Mouse (Mus musculus) cerebellum, adult 9-11 months (tissue): ENCODE data around the gene 2810004N23Rik.
A peak's percentile ranks its signal among the peaks of the same experiment; 100 is the strongest.

Experiments used
- DNase-seq: peaks from one replicate; pipeline ENCODE4 v3.0.0; 2022

Gene 2810004N23Rik

DNA sequence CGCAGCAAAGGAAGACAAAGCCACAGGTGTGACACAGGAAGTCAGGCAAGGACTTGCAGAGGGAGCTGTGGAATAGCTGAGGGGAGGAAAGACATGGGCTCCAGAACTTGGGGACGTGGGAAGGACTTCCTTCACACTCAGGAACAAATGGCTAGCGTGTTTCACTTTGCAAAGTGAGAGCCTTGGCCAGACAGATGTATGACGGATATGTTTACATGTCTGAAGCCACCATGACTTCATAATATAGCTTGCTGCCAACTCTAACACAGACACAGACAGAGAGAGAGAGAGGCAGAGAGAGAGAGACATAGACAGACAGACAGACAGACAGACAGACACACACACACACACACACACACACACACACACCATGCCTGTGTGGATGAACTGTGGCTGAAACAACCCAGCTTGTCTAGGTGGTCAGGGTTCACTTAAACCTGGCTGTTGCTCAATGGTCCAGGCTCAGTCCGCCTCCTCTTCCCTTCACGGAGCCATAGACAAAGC lies 43.3 kb downstream of the 2810004N23Rik start:
- DNase-seq, result no peak

DNA sequence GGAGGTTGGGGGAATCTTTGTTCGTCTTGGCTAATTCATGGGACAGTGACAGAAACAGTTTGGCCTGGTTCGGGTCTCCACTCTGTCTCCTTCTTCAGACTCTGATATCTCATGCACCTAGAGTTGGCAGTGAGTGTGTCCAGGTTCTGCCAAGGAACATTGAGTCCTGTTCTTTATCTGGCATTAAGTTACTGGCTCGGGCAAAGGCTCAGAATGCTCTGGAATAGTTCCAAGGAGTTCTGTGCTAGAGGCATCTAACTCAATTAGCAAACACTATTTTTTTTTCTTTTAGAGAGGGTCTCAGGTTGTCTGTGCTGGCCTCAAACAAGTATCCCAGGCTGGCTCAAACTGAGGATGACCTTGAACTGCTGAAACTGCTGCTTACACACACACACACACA lies 45.6 kb downstream of the 2810004N23Rik start:
- no peak for DNase-seq

DNA sequence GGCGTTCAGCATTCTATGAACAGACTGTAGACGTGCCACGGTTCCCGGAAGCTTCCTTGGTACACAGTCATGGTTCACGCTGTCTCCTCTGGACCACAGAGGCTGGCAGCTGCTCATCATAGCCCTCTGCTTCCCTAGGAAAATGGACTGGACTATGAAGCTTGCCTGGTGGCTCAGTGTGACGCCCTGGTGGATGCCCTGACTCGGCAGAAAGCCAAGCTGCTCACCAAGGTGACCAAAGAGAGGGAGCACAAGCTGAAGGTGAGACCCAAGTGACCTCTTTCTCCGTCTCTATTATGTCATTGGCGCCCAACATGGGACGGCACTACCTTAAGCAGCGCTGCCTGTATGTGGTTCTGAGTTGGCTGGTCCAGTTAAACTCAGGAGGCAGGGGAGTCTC lies 46.1 kb downstream of the 2810004N23Rik start:
- DNase-seq, result no peak

DNA sequence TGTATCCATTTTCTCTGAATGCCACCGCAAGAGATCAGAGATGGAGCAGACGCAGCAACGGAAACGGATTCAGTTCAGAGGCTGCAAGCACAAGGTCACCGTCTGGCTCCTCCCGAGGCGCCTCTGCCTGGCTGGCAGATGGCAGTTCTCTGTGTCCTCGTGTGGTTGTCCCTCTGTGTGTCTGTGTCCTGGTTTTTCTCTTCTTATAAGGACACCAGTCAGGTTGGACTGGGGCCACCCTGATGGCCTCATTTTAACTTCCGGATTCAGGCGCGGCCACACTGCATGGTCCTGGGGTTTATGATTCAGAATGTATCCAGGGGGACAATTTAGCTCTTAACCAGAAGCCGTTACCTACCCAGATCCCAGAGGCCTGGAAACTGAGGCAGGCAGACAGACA lies 47.0 kb downstream of the 2810004N23Rik start:
- DNase-seq, result peak; percentile 71

DNA sequence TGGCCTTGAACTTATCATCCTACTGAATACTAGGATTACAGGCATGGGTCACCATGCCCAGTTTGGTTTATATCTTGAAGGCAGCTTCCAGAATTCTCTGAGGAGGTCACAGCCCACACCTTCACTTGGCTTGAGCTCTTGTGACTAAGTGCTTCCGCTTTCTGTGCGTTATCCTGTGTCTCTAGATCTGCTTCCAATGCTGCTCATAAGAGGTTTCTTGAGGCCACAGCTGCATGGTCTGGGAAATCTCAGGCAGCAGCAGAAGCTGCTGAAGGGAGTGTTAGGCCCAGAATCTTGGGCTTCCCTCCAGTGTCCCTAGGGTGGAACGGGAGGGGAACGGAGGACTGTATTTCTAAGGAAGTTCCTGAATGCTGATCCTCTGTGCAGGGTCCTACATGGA lies 49.6 kb downstream of the 2810004N23Rik start:
- DNase-seq, result no peak

DNA sequence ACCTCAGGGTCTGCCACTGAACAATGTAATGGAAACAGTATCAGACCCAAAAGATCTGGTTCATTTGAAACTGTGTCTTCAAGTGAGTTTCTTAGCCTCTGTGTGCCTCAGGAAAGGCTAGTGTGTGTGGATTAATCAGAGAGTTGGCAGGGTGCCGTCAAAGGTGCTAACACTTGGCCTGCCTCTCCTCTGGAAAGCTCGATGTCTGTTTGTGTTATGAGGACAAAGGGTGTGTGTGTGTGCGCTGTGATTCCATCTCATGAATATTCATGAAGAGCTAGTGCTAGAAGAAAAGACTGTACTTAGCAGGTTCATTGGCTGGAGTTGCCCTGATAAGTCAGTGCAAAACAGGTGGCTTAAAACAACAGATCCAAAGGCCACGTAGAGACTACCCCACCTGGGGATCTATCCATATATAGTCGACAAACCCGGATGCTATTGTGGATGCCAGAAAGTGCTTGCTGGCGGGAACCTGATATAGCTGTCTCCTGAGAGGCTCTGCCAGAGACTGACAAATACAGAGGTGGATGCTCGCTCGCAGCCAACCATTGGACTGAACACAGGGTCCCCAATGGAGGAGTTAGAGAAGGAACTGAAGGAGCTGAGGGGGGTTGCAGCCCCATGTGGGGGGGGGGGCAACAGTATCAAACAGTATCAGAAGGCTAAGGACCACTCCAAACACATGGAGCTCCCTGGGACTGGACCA lies 52.1 kb downstream of the 2810004N23Rik start:
- DNase-seq, result no peak

DNA sequence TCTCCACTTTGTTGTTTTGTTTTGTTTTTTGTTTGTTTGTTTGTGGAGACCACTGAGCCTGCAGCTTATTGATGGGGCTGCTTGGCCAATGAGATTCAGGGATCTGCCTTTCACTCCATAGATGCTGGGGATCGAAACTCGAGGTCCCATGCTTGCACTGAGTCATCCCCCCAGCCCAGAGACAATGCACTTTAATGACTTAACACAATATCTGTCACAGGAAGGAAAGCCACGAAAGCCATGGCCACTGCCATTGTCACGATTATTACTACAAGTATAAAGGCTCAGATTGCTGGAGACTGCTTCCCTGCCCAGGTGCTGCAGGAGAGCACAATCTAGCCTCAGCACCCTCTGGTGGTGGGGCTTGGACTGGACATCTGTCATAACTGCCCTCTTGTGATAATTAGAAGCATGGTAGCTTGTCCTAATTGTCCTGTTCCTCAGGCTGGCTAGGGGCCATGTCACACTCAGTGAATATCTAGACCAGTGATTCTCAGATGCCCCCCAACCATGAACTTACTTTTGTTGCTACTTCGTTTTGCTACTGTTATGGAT lies 52.8 kb downstream of the 2810004N23Rik start:
- DNase-seq, result peak; percentile 44

DNA sequence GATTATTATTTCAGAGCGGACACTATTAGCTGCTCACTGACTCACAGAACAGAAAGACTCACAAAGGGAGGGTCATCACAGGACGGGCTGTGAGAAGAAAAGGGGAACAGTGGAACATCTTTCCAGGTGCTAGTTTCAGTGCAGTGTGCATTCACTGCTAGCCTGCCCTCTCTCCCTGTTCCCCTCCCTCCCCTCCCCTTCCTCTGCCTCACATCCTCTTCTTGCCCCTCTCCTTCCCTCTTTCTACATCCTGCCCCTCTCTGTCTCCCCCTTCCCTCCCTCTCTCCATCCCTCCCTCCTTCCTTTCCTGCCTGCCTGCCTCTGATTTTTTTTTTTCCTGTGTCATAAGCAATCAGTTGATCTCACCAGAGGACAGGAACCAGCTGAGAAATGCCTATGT lies 53.5 kb downstream of the 2810004N23Rik start:
- DNase-seq, result no peak

DNA sequence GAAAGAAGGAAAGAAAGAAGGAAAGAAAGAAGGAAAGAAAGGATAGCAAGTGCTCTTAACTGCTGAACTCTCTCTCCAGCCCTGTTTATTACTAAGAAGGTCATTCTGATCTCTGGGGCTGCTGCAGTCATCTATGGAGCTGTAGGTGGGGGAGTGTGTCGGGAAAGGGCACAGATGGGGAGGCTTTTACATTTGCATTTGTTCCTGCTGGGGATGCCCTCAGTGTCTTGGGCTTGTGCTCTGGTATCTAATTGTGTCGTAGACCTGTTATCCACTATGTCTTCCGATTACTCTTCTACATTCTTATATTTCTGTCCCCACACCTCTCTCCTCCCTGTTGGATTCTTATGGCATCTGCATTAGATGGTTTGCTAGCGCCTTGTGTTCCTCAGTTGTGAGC lies 56.9 kb downstream of the 2810004N23Rik start:
- no peak for DNase-seq

DNA sequence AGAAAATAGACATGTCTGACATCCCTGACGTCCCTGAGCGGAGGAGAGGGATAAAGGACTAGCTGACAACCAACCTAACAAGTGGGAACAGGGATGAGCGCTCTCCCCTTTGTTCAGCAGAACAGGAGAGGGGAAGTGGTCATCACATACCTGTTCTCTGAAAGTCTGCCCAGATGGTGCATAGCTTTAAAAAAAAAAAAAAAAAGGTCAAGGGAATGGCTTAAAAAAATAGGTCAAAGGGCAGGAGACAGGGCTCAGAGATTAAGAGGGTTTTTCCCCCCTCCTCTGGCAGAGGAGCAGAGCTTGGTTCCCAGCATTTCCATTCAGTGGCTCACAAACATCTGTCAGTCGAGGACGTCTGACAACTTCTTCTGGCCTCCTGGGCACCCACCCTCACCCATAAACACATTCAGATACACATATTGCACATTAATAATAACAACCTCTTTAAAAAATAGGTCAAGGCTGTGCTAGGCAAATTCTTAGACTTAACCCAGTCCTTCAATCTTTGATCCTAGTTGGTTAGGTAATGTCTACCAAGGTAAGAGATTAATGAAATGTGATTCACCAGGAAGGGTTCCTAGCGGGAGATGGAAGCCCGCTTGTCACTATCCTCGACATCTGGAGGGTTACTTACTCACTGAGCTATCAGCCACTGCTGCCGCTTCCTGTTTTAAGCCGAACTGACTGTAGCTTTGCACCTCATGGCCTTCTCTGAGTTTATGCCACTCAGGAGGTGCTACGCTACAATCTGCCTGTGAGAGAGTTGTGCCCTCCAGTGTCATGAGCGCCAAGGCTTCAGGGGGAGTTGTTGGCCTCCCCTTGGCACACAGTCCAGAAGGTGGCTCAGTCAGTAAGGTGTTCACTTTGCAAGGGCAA lies 58.9 kb downstream of the 2810004N23Rik start:
- no peak for DNase-seq

DNA sequence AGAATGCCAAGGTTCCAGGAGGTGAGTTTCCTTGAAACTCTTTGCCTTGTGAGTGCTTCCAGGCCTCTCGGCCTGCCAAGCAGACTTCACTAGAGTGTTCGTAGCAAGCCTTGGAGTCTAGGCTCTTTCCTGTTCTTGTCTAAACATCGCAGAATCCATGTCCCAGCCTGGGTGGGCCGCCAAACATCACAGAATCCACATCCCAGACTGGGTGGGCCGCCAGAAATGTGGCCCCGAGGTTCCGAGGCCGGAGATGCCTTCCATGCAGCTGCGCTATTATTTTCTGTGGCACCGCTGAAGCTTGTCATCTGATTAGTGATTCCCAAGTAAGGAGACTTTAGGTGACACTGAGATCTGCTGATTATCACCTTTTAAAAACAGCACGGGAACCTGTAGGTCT lies 62.4 kb downstream of the 2810004N23Rik start:
- DNase-seq, result no peak

DNA sequence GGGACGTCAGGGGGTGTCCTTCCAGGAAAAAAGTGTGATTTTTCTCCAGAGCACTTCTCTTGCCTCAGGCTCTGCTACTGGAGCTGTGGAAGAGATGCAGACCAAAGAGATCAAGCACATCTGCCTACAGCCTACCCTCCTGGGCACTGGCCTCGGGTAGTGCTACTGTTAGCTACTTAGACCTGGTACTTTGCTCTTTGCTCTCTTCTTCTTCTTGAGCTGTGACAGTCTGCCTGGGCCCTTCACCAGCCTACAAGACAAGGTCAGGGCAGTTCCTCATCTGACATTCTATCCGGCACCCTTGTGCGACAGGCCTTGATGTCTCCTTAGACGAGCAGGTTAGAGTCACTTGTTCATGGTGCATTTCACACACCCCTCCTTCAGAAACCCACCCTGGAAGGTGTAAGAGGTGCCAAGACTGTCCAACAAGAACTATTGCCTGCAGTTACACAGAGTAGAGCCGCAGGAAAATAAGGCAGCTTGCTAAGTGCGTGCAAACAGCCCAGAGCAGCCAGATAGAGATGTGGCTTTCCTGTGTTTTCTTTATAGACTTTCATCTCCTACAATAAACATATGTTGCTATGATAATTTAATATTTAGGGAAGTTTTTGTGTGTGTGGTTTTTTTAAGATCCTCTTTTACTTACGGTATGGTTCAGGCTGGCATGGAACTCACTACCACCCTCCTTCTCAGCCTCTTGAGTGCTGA lies 67.0 kb downstream of the 2810004N23Rik start:
- DNase-seq, result no peak

DNA sequence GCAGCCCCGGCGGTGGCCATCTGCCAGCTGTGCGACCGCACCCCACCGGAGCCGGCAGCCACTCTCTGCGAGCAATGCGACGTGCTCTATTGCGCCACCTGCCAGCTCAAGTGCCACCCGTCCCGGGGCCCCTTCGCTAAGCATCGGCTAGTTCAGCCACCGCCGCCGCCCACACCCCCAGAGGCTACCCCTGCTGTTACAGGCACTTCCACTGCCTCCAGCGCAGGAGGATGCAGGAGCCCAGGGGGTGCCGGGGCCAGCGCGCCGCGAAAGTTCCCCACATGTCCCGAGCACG lies 68.5 kb downstream of the 2810004N23Rik start:
- peak; percentile 86 for DNase-seq

DNA sequence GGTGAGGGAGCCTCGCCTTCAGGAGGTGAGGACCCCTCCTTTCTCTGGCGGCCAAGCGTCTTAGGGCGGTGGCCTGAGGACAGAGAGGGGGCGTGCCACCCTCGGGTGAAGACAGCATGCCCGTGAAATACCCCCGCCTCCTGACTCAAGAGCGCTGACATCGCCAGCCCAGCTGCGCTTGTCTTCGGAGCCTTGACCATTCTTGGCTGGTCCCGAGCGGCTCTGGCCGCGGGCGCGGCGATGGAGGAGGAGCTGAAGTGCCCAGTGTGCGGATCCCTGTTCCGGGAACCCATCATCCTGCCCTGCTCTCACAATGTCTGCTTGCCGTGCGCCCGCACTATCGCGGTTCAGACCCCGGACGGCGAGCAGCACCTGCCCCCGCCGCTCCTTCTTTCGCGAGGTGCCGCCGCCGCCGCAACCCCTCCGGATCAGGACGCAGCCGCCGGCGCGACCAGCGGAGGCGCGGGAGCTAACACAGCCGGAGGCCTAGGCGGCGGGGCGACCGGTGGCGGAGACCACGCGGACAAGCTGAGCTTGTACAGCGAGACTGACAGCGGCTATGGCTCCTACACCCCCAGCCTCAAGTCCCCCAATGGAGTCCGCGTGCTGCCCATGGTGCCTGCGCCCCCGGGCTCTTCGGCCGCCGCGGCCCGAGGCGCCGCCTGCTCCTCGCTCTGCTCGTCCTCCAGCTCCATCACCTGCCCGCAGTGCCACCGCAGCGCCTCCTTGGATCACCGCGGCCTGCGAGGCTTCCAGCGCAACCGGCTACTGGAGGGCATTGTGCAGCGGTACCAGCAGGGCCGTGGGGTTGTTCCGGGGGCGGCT lies 69.0 kb downstream of the 2810004N23Rik start:
- DNase-seq, result no peak

DNA sequence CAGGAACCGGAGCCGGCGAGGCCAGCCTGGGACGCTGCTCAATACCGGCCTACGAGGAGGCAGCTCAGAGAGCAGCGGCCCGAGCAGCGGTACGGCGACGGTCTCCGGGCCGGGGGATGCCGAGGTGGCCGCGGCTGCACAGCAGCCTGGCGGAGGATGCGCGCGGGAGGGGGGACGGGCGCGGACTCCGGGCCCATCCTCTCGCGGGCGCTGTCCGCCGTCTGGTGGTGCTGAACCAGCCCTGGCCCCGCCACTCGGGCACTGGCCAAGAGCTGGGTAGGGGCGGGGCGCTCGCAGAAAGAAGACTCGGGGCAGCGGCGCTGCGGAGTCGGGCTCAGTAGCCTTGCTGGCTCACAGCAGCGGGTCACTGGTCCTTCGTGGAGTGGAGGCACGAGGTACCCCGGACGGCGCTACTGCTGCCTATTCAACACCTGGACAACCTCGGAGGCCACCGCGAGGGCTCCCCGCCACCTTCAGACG lies 69.7 kb downstream of the 2810004N23Rik start:
- peak; percentile 83 for DNase-seq

DNA sequence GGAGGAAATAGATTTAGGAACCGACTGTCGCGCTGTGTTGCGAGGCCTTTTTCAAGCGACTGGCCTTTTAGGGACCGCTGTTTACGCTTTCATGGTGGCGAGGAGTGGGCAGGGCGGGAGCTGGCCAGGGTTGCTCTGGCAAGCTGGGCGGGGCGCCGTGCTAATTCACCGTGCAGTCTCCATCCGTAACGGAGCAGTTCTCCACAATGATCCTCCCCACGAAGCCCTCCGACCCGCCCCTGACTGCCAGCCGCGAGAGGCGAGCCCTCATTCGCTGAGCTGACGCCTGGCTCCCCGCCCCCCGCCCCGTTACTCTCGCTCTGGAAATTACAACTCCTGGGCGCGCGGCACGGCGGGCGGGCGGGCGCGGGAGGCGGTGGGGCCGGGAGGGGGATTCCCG lies 70.2 kb downstream of the 2810004N23Rik start, which contains the start of gene Trim67:
Trim67 (plus strand) TSS at position 385 of the 400 bp plus-strand sequence.
- peak; percentile 87 for DNase-seq

DNA sequence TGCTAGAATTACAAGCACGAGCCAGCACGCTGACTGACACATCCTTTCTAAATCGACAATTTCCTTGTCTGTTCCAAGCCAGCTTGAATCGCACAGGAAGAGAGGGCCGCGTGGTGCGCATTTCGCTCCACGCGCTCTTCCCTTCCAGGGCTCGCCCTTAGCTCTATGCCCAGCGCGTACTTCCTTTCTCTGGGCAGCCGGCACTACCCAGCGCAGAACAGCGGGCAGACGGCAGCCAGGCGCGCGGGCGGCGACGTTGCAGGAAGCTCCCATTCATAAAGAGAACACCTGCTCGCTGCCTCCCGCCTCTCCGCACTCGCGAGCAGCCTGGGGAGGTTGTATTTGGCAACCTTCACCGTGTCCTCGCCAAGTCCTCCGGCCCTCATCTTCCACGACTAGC lies 70.7 kb downstream of the 2810004N23Rik start:
- DNase-seq, result peak; percentile 81

DNA sequence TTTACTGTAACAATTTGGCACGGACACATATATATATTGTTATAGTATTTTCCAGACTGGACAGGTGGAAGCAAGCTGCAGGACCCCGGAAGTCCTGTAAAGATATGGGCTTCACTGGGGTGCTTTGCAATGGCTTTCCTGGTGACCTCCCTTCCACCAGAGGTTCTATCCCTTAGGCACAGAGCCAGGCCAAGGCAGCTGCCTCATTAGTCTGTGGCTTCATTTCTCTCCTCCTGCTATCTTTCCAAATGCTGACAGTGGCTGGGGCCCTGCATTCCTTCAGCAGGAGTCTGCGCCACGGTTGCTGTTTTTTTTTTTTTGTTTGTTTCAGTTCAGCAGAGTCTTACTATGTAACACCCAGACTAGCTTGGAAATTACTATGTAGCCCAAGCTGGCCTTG lies 71.2 kb downstream of the 2810004N23Rik start:
- DNase-seq, result no peak

DNA sequence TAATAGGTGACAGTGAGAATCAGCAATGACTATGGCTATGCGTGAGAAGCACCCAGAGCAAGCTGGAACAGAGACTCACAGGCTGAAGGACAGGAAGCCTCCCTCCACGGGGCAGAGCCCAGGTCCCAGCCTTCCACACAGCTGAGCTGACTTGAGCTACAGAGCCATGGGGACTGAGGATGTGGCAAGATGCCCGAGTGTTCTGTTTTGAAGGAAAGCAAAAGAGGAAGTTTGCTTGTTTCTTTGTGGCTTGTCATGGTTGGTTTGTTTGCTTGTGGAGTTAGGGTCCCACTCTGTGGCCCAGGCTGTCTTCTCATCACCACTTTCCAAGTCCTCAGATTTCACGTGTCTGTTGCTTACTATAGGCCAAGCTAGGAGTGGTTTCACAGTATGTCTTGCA lies 72.2 kb downstream of the 2810004N23Rik start:
- no peak for DNase-seq
